Mouse (Mus musculus) ES-E14 (cell line): ENCODE results near the gene Kcnc1. TPM values are rescaled to one million over a fixed set of nuclear protein-coding genes. Genes with fewer than 3 reads are reported as not detected.

Source experiments
- DNase-seq: peaks from one replicate; pipeline ENCODE4 v3.0.0-alpha.2; 2013; ENCODE audit warnings: low read depth, low spot score
- H3K27ac ChIP-seq: 2 replicates; pipeline ENCODE4 v1.5.1; 2012; ENCODE audit warnings: low read depth, mild to moderate bottlenecking, low read length, moderate library complexity, mixed read lengths; ENCODE audit not compliant: poor library complexity, insufficient read depth, severe bottlenecking
- H3K36me3 ChIP-seq: 2 replicates; pipeline ENCODE4 v1.6.1; 2012; ENCODE audit warnings: mild to moderate bottlenecking, low read length, moderate library complexity, mixed read lengths; ENCODE audit not compliant: control insufficient read depth, poor library complexity, insufficient read depth, severe bottlenecking
- H3K4me1 ChIP-seq, 2 experiments: fragments of 150-350 bp in 1 of 2; sonication (generic) in 1 of 2; 2 replicates each; pipeline ENCODE4 v1.6.1; 2012; ENCODE audit warnings: low read length in 2 of 2, mild to moderate bottlenecking in 1 of 2, mixed read lengths in 1 of 2; ENCODE audit not compliant: control insufficient read depth in 2 of 2, insufficient read depth in 2 of 2, poor library complexity in 1 of 2
- H3K4me3 ChIP-seq, 2 experiments: fragments of 150-350 bp in 1 of 2; sonication (generic) in 1 of 2; 2 replicates each; pipeline ENCODE4 v1.5.1; 2012; ENCODE audit warnings: low read length in 2 of 2, low read depth in 1 of 2, mild to moderate bottlenecking in 1 of 2, mixed read lengths in 1 of 2; ENCODE audit not compliant: insufficient read depth in 1 of 2, poor library complexity in 1 of 2, severe bottlenecking in 1 of 2
- H3K9ac ChIP-seq: 2 replicates; pipeline ENCODE4 v1.6.1; 2012; ENCODE audit warnings: low read depth, mild to moderate bottlenecking, low read length, mixed read lengths; ENCODE audit not compliant: poor library complexity, insufficient read depth, severe bottlenecking
- H3K9me3 ChIP-seq: fragments of 150-350 bp; sonication (generic); 2 replicates; pipeline ENCODE4 v1.6.1; 2012; ENCODE audit warnings: low read depth, mild to moderate bottlenecking, low read length; ENCODE audit not compliant: control insufficient read depth, insufficient read depth
- CHD2 ChIP-seq: IDR thresholded peaks from 2 replicates; pipeline ENCODE4 v1.6.1; 2014; ENCODE audit warnings: mild to moderate bottlenecking, low read depth, low read length, inconsistent platforms
- HCFC1 ChIP-seq: IDR thresholded peaks from 2 replicates; pipeline ENCODE4 v1.6.1; 2012; ENCODE audit warnings: low read length, inconsistent platforms, borderline replicate concordance; ENCODE audit not compliant: insufficient read depth
- MAFK ChIP-seq: IDR thresholded peaks from 2 replicates; pipeline ENCODE4 v1.6.1; 2014; ENCODE audit warnings: mild to moderate bottlenecking, low read depth, low read length, inconsistent platforms; ENCODE audit not compliant: insufficient read depth
- ZC3H11A ChIP-seq: IDR thresholded peaks from 2 replicates; pipeline ENCODE4 v1.6.1; 2012; ENCODE audit warnings: low read depth, mild to moderate bottlenecking, inconsistent platforms, low read length, borderline replicate concordance
- ZNF384 ChIP-seq: IDR thresholded peaks from 2 replicates; pipeline ENCODE4 v1.6.1; 2012; ENCODE audit warnings: low read depth, low read length, inconsistent platforms
- in situ Hi-C, 2 experiments: fragments of 600-800 bp; cut with MboI; formaldehyde crosslinking; loops; one replicate each; pipeline ENCODE4 v1.15.1; 2025; ENCODE audit warnings: low sequenced_read_pairs in 2 of 2, inconsistent platforms in 1 of 2; ENCODE audit not compliant: unreplicated experiment in 2 of 2
- total RNA-seq: library from RNA; depleted of rRNA; stranded (reverse); fragments of 300-350 nt; gene quantifications from 2 replicates; pipeline ENCODE4 v1.2.3, GENCODE M21; 2012

The Kcnc1 gene
- total RNA-seq, 1 experiment: 0.18 TPM

- Histone ChIP-seq H3K4me3 (no peak overlapping the region), H3K9me3 (no peaks in the 10 kb centered on the region), H3K4me1 (peaks cover 0 to 4% of the 10 kb centered on the region in 2 experiments; a peak in 1 of 4 replicates), H3K9ac (no peak overlapping the region), H3K36me3 (no peaks in the 10 kb centered on the region), H3K27ac (no peak overlapping the region)
- DNase-seq: no peak
- in situ Hi-C loops: no loop called here
- TF ChIP-seq ZNF384 (no peak), CHD2 (no peak), ZC3H11A (no peak), HCFC1 (no peak), MAFK (no peak)
These were observed 43.5 kb upstream of the Kcnc1 start for GRCm38 (mm10) chr7:46352748-46353147.

- DNase-seq: no peak
- Histone ChIP-seq H3K4me1 (peaks cover 0 to 4% of the 10 kb centered on the region in 2 experiments; a peak in 1 of 4 replicates), H3K27ac (no peak overlapping the region), H3K9me3 (no peaks in the 10 kb centered on the region), H3K36me3 (no peaks in the 10 kb centered on the region), H3K4me3 (no peak overlapping the region), H3K9ac (no peak overlapping the region)
- in situ Hi-C loops: no loop called here
- TF ChIP-seq ZNF384 (no peak), CHD2 (no peak)
These were observed 43.1 kb upstream of the Kcnc1 start for GRCm38 (mm10) chr7:46353216-46353615.

- no peak overlapping the region for H3K9ac ChIP-seq
- H3K27ac ChIP-seq: no peak overlapping the region
- peaks cover 0 to 3% of the 10 kb centered on the region in 2 experiments; a peak in 1 of 4 replicates for H3K4me1 ChIP-seq
- no peaks in the 10 kb centered on the region for H3K36me3 ChIP-seq
- DNase-seq: no peak
- in situ Hi-C loops: no loop called here
- no peaks in the 10 kb centered on the region for H3K9me3 ChIP-seq
- H3K4me3 ChIP-seq: no peak overlapping the region
- TF ChIP-seq HCFC1: no peak
- no peak for TF ChIP-seq ZC3H11A
- no peak for TF ChIP-seq ZNF384
- TF ChIP-seq CHD2: no peak
- TF ChIP-seq MAFK: no peak
These were observed 42.4 kb upstream of the Kcnc1 start for GRCm38 (mm10) chr7:46353875-46354274.

GRCm38 (mm10) chr7:46361776-46362175 lies 34.5 kb upstream of the Kcnc1 start:
- no peak for DNase-seq
- H3K4me3 ChIP-seq: no peak overlapping the region
- no peaks in the 10 kb centered on the region for H3K4me1 ChIP-seq
- no peak overlapping the region for H3K27ac ChIP-seq
- no peak for TF ChIP-seq CHD2
- no peak for TF ChIP-seq HCFC1
- TF ChIP-seq ZNF384: no peak
- TF ChIP-seq ZC3H11A: no peak
- no peak for TF ChIP-seq MAFK
- H3K9me3 ChIP-seq: no peaks in the 10 kb centered on the region
- H3K9ac ChIP-seq: no peak overlapping the region
- H3K36me3 ChIP-seq: no peaks in the 10 kb centered on the region
- in situ Hi-C loops: no loop called here

- Histone ChIP-seq H3K27ac (no peak overlapping the region), H3K4me1 (no peaks in the 10 kb centered on the region), H3K9ac (no peak overlapping the region), H3K9me3 (no peaks in the 10 kb centered on the region), H3K36me3 (no peaks in the 10 kb centered on the region), H3K4me3 (no peak overlapping the region)
- DNase-seq: no peak
- TF ChIP-seq HCFC1: no peak
- TF ChIP-seq MAFK: no peak
- in situ Hi-C loops: no loop called here
These were observed 32.1 kb upstream of the Kcnc1 start for GRCm38 (mm10) chr7:46364154-46364553.
